Mouse (Mus musculus) lung, postnatal 0 days (tissue): Measurements from ENCODE around the gene Dcaf10.

Source experiments
- CTCF ChIP-seq: IDR thresholded peaks from 2 replicates; pipeline ENCODE4 v1.5.1; 2016; ENCODE audit warnings: antibody characterized with exemption, mild to moderate bottlenecking
- EP300 ChIP-seq: IDR thresholded peaks from 2 replicates; pipeline ENCODE4 v1.6.1; 2016; ENCODE audit warnings: antibody characterized with exemption, mild to moderate bottlenecking, control low read depth

GRCm38 (mm10) chr4:45342286-45343155 lies 620 bp downstream of the Dcaf10 start, which contains the start of gene Exosc3:
- TF ChIP-seq CTCF (no peak), EP300 (no peak)
